Mouse (Mus musculus) G1E (cell line): ENCODE data around the gene D330020A13Rik. TPM values are rescaled to one million over a fixed set of nuclear protein-coding genes. Genes with fewer than 3 reads are reported as not detected.

Experiments
- ATAC-seq: 2 replicates; pipeline ENCODE4 v1.8.0; 2016; ENCODE audit warnings: mild to moderate bottlenecking; ENCODE audit not compliant: insufficient number of reproducible peaks, poor library complexity, low FRiP score, severe bottlenecking; ENCODE audit errors: extremely low read depth
- DNase-seq: peaks from one replicate; pipeline ENCODE4 v3.0.0; 2012; ENCODE audit warnings: low spot score
- H3K27me3 ChIP-seq: 2 replicates; pipeline ENCODE4 v1.6.1; 2012; ENCODE audit warnings: mild to moderate bottlenecking, low read length, inconsistent platforms; ENCODE audit not compliant: insufficient read depth
- H3K36me3 ChIP-seq: replicated peaks from 2 replicates; pipeline ENCODE3; 2012; ENCODE audit warnings: mild to moderate bottlenecking, inconsistent platforms
- H3K4me1 ChIP-seq: 2 replicates; pipeline ENCODE4 v1.6.1; 2012; ENCODE audit warnings: low read depth, low read length, inconsistent platforms, mixed read lengths; ENCODE audit not compliant: insufficient read depth
- H3K4me3 ChIP-seq: 2 replicates; pipeline ENCODE4 v1.5.1; 2012; ENCODE audit warnings: low read depth, mild to moderate bottlenecking, inconsistent platforms, low read length, moderate library complexity, mixed read lengths
- H3K9me3 ChIP-seq: replicated peaks from 2 replicates; pipeline ENCODE4 v1.6.1; 2012; ENCODE audit warnings: inconsistent platforms
- CTCF ChIP-seq: IDR thresholded peaks from 2 replicates; pipeline ENCODE4 v1.5.1; 2012; ENCODE audit warnings: low read depth, low read length, inconsistent platforms, mixed read lengths
- GATA1 ChIP-seq: IDR thresholded peaks from 2 replicates; pipeline ENCODE4 v1.6.1; 2012; ENCODE audit warnings: borderline replicate concordance, low read length, inconsistent platforms, mixed read lengths
- GATA2 ChIP-seq: IDR thresholded peaks from 2 replicates; pipeline ENCODE4 v1.6.1; 2012; ENCODE audit warnings: low read depth, low read length, inconsistent platforms, borderline replicate concordance
- POLR2AphosphoS5 ChIP-seq: IDR thresholded peaks from 2 replicates; pipeline ENCODE4 v1.6.1; 2012; ENCODE audit warnings: low read depth, low read length, inconsistent platforms; ENCODE audit not compliant: insufficient replicate concordance
- TAL1 ChIP-seq: conservative IDR thresholded peaks from 2 replicates; pipeline ENCODE4 v1.6.1; 2012; ENCODE audit warnings: low read depth, low read length, inconsistent platforms, mixed read lengths
- polyA plus RNA-seq: library from polyadenylated mRNA; stranded (reverse); fragments of >175 nt; gene quantifications from 2 replicates; pipeline ENCODE4 v1.2.3, GENCODE M21; 2012
- total RNA-seq, 2 experiments: library from RNA; stranded (forward) in 1 of 2; stranded (reverse) in 1 of 2; fragments of 200-1000 nt in 1 of 2; fragments of >200 nt in 1 of 2; fragmentation: Nextera tagmentation in 1 of 2; gene quantifications; 2 replicates each; pipeline ENCODE4 v1.2.3; 2014 to 2017

Gene D330020A13Rik
- total RNA-seq (2014; fragmentation: Nextera tagmentation) (not detected in 2 replicates), total RNA-seq (2017) (not detected in 2 replicates), polyA plus RNA-seq (not detected in 2 replicates)

DNA sequence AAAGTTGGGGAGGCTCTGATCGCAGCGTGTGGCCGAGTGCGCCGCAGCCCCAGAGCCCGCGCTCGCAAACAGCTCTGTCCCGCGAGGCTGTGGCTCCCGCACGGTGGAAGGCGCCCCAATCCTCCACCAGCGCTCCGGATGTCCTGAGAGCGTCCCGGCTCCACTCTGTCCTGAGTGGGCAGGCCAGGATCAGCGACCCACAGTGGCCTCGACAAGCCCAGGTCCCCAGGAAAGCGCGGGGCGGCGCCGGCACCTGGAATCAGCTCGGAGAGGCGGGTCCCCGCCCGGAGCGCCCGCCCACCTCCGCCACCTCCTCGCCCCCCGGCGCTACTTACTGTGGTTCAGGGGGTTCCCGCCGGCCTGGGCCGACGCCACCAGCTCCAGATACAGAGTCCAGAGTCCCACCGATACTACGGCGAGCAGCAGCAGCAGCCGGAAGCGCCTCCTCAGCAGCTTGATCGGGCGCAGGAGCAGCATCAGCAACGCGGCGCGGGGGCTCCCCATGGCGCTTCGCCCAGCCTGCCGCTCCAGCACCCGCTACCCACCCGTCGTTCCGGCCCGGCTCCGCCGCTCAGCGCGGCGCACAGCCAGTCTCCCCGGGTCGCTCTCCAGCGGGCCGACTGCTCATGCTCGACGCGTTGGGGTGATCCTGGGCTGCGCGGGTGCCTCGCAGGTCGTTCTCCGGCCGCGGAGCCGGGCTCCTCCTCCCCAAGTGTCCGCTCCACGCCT is at the start of gene D330020A13Rik, which contains the start of gene B4galnt3:
Gene D330020A13Rik, plus strand, starts transcription at position 309 of the 729 bp plus-strand sequence.
Gene B4galnt3, minus strand, starts transcription at position 504 of the 729 bp plus-strand sequence.
- no peaks in the 10 kb centered on the region for H3K36me3 ChIP-seq
- no peak within 1 kb of the TSS for H3K4me3 ChIP-seq
- TF ChIP-seq GATA1 (no peak), CTCF (no peak), GATA2 (no peak), TAL1 (no peak), POLR2AphosphoS5 (no peak)
- no peak for DNase-seq
- H3K4me1 ChIP-seq: peaks cover 5% of the 10 kb centered on the region; the same call in 1 of the 2 replicates
- peaks cover 19% of the 10 kb centered on the region; the same call in 1 of the 2 replicates for H3K27me3 ChIP-seq
- no peaks in the 10 kb centered on the region for H3K9me3 ChIP-seq
- no peak for ATAC-seq

- H3K27me3 ChIP-seq: peaks cover 17% of the 10 kb centered on the region
- no peak for ATAC-seq
- H3K4me3 ChIP-seq: no peak overlapping the region
- no peaks in the 10 kb centered on the region for H3K36me3 ChIP-seq
- no peaks in the 10 kb centered on the region for H3K9me3 ChIP-seq
- no peaks in the 10 kb centered on the region for H3K4me1 ChIP-seq
- DNase-seq: no peak
- no peak for TF ChIP-seq GATA2
Measured at GRCm38 (mm10) chr6:120246676-120247075, 47.5 kb upstream of the D330020A13Rik start.

DNA sequence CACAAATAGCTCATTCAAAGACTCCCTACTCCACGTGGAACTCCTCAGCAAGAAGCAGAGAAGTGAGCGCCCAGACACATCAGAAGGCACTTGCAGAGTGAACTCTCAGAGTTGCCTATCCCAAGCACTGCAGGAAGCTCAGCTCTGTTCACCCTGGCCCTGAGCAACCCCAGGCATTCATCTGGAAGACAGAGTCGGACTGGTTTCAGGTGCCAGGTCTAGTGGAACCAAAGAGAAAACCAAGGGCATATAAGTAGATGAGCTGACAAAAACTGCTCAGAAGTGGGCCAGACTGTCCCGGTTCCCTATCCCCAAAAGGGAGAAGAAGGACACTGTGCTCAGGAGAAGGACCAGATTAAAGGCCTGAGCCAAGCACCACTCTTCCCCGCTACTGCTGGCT is 44.3 kb upstream of the D330020A13Rik start:
- no peaks in the 10 kb centered on the region for H3K9me3 ChIP-seq
- H3K27me3 ChIP-seq: peaks cover 18% of the 10 kb centered on the region
- DNase-seq (no peak), ATAC-seq (no peak)
- no peak overlapping the region for H3K4me3 ChIP-seq
- no peaks in the 10 kb centered on the region for H3K36me3 ChIP-seq
- TF ChIP-seq CTCF (no peak), GATA2 (no peak), POLR2AphosphoS5 (no peak), TAL1 (no peak), GATA1 (no peak)
- no peaks in the 10 kb centered on the region for H3K4me1 ChIP-seq

DNA sequence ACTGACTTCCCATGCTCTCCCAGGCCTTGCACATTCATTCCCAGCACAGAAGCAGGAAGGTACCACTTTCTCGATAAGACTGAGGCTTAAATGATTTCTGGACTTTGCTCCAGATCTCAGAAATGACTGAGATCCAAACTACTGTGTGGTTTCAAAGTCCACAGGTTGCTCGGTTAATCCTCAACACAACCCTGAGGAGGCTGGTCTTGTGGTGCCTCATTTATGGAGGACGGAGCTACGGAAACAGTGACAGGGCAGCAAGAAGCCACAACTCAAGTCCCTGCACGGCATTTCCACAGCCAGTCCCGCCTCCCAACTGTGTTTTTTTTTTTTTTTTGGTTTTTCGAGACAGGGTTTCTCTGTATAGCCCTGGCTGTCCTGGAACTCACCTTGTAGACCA is 43.2 kb upstream of the D330020A13Rik start:
- Histone ChIP-seq H3K9me3 (no peaks in the 10 kb centered on the region), H3K27me3 (peaks cover 18% of the 10 kb centered on the region), H3K4me1 (no peaks in the 10 kb centered on the region), H3K36me3 (no peaks in the 10 kb centered on the region), H3K4me3 (no peak overlapping the region)
- ATAC-seq (no peak), DNase-seq (no peak)
- TF ChIP-seq POLR2AphosphoS5 (no peak), GATA1 (no peak), CTCF (no peak), TAL1 (no peak), GATA2 (no peak)

- no peak overlapping the region for H3K4me3 ChIP-seq
- DNase-seq (no peak), ATAC-seq (no peak)
- H3K4me1 ChIP-seq: no peaks in the 10 kb centered on the region
- TF ChIP-seq POLR2AphosphoS5: no peak
- TF ChIP-seq CTCF: no peak
- no peak for TF ChIP-seq GATA2
- TF ChIP-seq TAL1: no peak
- no peak for TF ChIP-seq GATA1
- peaks cover 18% of the 10 kb centered on the region for H3K27me3 ChIP-seq
- H3K9me3 ChIP-seq: no peaks in the 10 kb centered on the region
- no peaks in the 10 kb centered on the region for H3K36me3 ChIP-seq
Measured at GRCm38 (mm10) chr6:120252741-120253140, 41.4 kb upstream of the D330020A13Rik start.

- DNase-seq: no peak
- no peak overlapping the region for H3K4me3 ChIP-seq
- no peak for ATAC-seq
- H3K36me3 ChIP-seq: no peaks in the 10 kb centered on the region
- no peaks in the 10 kb centered on the region for H3K4me1 ChIP-seq
- TF ChIP-seq GATA1: no peak
- no peak for TF ChIP-seq GATA2
- TF ChIP-seq CTCF: no peak
- no peak for TF ChIP-seq TAL1
- no peak for TF ChIP-seq POLR2AphosphoS5
- H3K9me3 ChIP-seq: no peaks in the 10 kb centered on the region
- H3K27me3 ChIP-seq: peaks cover 19% of the 10 kb centered on the region
Measured at GRCm38 (mm10) chr6:120254640-120255039, 39.5 kb upstream of the D330020A13Rik start.

DNA sequence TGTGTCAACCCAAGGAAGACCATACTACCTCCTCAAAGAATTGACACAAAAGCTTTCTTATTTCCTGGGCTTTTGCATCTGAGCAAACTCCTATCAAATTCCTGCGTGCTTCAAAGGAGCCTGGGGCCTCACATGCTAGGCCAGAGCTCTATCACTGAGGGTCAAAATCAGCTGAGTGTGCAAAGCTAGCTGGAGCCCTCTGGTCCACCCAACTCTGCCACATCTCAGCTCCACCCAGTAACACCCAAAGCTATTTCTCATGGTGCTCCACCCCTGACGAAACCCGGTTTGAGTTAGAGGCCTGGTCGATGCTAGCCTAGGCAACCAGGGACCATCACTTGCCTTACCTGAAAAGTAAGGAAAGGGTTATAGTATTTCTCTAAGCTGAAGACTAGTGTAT is 39.0 kb upstream of the D330020A13Rik start:
- Histone ChIP-seq H3K9me3 (no peaks in the 10 kb centered on the region), H3K36me3 (no peaks in the 10 kb centered on the region), H3K27me3 (peaks cover 14% of the 10 kb centered on the region), H3K4me1 (no peaks in the 10 kb centered on the region), H3K4me3 (no peak overlapping the region)
- ATAC-seq (no peak), DNase-seq (no peak)
- no peak for TF ChIP-seq CTCF
